Mouse (Mus musculus): ENCODE measurements around the gene Cenpe. TPM values are rescaled to one million over a fixed set of nuclear protein-coding genes. Genes with fewer than 3 reads are reported as not detected.
A peak's percentile ranks its signal among the peaks of the same experiment; 100 is the strongest.
"Not testable (repeated sequence)": the region's sequence is repeated elsewhere in the genome, so short reads cannot be mapped to it uniquely, and the experiment has no call there.

Gene Cenpe
- 10 to 100 TPM in 1 of 2 experiments, 1 to 10 TPM in 1; 9.3 to 10.8 TPM for polyA plus RNA-seq (2017; shearing (Covaris generic))

DNA sequence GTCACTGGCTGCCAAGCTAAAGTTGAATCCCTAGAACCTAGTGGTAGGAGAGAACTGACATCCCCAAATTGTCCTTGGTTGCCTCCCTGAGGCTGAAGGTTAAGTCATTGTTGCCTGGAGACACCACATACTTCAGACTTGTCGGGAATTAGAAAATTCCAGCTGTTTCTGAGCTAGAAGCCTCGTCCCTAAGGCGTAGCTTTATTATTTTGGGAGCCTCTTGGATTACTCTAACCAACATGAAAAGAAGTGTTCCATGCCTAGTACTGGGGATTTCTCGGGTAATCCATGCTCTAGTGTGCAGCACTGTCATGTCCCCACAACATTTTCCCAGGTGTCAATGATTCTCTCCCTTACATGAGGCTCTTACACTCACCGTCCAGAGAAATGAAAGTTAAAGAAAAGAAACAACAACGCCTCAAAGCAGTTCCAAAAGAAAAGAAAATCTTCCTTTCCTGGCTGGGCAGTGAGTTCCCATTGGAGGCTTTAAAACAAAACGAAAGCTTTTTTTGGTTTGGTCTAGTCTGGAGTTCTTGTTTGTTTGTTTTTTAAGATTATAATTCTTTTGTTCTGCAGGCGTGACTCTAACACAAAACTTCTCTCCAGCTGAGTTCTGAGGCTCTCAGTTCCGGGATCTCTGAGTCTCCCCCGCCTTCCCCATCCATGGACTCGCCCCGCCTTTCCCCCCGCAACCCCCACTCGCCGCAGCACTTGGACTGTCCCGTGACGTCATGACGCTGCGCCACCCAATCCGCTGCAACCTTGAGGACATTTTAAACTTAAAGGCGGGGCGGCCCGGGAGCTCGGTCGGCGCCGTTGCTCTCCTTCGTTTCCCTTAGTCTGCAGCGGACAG, at the start of gene Cenpe:
Cenpe (plus strand) TSS at position 733 of the 853 bp plus-strand sequence.
- ATAC-seq: peak; percentile 97

DNA sequence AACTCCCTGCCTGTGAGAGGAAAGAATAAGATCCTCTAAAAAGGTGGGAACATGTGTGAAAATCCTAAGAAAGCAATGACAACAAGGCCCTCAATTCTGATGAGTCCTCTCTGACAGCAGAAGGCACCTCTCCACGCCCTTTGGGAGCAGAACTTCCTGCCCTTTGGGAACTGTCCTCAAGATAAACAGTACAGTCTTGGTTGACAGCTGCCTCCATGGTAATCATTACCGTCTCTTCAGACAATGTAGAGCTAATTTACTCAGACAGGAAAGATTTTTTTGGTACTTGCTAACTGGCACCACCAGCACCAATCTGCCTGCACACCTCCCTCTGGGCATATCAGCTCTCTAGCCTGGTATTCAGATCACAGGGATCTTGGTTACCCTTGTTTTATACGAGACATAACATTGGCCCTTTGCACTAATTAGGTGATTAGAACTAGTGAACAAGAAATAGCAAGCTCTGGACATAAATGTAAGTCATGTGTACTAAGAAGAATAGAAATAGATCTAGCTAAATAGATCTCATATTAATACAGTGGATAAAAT, 40.4 kb upstream of the Cenpe start:
- no peak for ATAC-seq

DNA sequence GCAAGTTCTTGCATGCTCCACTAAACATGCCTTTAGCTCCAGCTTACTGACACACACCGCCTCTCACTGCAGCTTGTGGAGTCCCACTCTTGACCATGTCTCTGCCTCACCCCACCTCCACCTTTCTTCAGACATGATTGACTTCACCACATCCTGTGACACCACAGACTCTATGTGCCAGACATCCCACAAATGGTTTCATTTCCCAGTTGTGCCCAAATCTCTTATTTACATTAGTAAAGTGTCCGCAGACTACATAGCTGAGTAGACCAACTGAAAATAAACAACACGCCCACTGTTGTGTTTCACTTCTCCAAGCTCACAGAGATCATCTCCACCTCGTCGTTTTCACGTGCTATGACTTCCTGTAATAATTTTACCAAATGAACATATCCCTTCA, 20.5 kb upstream of the Cenpe start:
- peak; percentile 57 for ATAC-seq

- not testable (repeated sequence) for ATAC-seq
Observed at GRCm38 (mm10) chr3:135198051-135198450, 14.3 kb upstream of the Cenpe start.

DNA sequence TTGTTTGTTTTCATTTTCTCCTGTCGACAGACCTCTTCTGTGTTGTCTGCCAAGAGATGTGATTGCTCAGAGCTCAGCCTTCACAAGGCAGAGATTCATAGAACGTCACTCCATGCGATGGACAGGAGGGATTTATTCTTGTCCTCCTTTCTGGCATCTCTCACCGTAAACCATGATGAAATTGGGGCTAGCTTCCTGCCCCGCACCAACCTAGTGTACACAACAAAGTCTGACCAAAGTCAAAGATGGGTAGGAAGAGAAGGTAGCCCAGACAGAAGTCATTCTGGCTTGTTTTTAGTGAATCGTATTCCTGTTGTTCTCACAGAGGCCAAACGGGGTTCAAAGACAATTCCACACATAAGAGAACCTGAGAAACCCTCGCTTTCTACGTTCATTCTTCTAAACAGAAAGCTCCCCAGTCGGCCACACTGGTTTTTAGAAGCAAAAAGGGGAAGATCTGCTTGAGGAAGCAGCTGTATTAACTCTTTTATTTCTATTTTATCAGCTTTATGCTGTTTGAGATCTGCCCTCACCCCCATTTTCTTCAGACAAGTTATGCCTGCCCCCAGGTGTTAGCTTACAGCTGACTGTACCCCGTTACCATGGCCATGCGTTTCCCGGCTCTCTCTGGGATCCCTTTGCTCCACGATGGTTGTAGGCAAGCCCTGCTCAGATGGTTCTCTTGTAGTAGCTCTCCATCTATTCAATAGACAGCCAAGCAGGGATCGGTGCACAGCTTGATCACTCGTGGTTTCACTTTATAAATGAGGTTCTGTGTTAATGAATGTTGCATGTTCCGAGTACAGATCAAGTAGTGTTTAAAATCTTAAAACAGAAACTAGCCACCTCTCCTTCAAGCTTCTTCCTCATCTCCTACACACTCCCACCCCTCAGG, 11.7 kb upstream of the Cenpe start:
- ATAC-seq: peak; percentile 40

GRCm38 (mm10) chr3:135206621-135207020, 5.7 kb upstream of the Cenpe start:
- ATAC-seq: peak; percentile 47

DNA sequence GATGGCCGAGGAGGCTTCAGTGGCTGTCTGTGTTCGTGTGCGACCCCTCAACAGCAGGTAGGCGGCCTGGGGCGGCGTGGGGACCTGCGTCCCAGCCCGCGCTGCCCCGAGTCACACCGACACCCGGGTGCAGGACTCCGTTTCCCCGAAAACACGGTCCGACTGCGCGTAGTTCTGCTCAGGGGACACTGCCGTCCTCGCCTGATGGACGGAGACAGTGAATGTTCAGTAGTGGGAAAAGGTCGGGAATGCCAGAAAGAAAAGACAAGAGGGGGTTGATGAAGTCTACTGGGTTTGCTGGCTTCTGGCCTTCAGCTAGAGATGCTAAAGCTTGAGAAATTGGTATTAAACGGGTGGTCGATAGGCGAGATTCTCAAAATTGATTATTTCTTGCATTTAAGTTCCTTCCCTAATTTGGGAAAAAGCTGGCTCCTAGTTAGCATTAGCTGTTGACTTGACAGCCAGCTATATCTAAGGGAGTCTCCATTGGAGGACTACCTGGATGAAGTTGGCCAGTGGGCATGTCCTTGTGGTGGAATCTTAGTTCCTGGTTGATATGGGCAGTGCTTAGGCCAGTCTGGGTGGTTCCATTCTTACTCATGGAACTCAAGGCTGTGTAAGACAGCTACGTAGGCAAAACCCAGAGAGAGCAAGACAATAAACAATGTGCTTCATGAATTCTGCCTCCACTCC, 467 bp downstream of the Cenpe start:
- no peak for ATAC-seq

DNA sequence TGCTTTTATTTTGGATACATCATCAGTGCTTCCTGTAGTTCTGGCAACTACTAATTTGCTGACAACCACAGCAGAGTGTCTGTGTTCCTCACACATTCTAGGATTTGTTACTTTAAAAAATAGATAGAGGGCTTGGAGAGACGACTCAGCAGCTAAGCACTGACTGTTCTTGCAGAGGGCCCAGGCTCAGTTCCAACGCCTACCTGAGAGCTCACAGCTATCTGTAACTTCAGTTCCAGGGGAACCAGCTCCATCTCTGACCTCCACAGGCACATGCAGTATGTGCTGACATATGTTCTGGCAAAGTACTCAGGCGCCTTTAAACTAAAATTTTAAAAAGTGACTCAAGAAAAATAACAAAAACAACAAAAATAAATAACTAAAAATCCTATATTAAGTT, 19.7 kb downstream of the Cenpe start:
- ATAC-seq: no peak

GRCm38 (mm10) chr3:135232462-135232861, 20.1 kb downstream of the Cenpe start:
- ATAC-seq: no peak

GRCm38 (mm10) chr3:135245733-135246132, 33.4 kb downstream of the Cenpe start:
- ATAC-seq: peak; percentile 83

GRCm38 (mm10) chr3:135246828-135247227, 34.5 kb downstream of the Cenpe start:
- no peak for ATAC-seq

- ATAC-seq: no peak
Observed at GRCm38 (mm10) chr3:135249104-135249503, 36.8 kb downstream of the Cenpe start.

GRCm38 (mm10) chr3:135251825-135252224, 39.5 kb downstream of the Cenpe start:
- ATAC-seq: no peak

DNA sequence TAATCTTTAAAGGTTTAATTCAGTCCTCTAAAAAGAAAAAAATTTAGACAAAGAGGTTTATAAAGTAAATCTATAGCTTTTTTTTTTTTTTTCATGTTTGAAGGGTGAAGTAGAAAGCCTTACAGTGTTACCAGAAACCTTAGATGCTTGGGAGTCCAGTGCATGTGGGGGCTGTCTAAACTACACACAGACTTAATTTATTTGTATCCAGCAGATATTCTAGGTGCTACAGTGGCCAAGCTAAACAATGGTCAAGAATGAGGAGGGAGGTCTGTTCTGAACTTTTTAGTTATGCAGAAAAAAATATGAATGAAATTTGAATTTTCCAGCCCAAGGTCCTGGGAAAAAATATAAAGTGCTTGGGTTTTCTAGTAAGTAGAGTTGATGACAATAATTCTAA, 42.4 kb downstream of the Cenpe start:
- ATAC-seq: no peak

DNA sequence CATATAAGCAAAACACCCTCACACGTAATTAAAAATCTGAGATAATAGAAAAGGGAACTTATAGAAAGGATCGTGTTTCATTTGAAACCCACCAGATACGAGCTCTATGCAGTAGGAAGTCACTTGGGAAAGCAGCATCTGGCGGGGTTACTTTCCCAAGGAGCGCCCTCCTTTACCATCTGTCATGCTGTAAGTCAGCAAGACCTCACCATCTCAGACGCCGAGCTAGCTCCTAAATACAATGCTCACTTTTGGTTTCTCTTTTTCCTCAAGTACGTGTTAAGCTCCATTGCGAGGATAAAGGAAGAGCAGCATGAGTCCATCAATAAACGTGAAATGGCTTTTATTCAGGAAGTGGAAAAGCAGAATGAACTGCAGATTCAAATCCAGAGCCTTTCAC, 46.6 kb downstream of the Cenpe start:
- ATAC-seq: no peak

GRCm38 (mm10) chr3:135260233-135260632, 47.9 kb downstream of the Cenpe start:
- no peak for ATAC-seq

GRCm38 (mm10) chr3:135268616-135269015, 56.3 kb downstream of the Cenpe start:
- ATAC-seq: no peak

GRCm38 (mm10) chr3:135269391-135269990, 57.2 kb downstream of the Cenpe start:
- ATAC-seq: no peak

GRCm38 (mm10) chr3:135272627-135273026, 60.3 kb downstream of the Cenpe start:
- ATAC-seq: no peak

- no peak for ATAC-seq
Observed at GRCm38 (mm10) chr3:135273047-135273446, 60.7 kb downstream of the Cenpe start.

GRCm38 (mm10) chr3:135280160-135280559, 67.8 kb downstream of the Cenpe start:
- no peak for ATAC-seq

Measured in activated CD4-positive, CD25-positive, alpha-beta regulatory T cell, adult 4 months (primary cell).